Mouse (Mus musculus) cerebellum, adult 2 months (tissue): Measurements from ENCODE around the gene Glrx5.

Experiments
- CTCF ChIP-seq: fragments of 200-500 bp; IDR thresholded peaks from 2 replicates; pipeline ENCODE4 v1.5.1; 2011; ENCODE audit warnings: low read depth, mild to moderate bottlenecking, control low read depth, low read length, moderate library complexity, borderline replicate concordance; ENCODE audit not compliant: insufficient read depth
- POLR2A ChIP-seq: fragments of 200-500 bp; IDR thresholded peaks from 2 replicates; pipeline ENCODE4 v1.6.1; 2011; ENCODE audit warnings: low read length, control low read depth, borderline replicate concordance; ENCODE audit not compliant: insufficient read depth

GRCm38 (mm10) chr12:104985088-104985487 is 47.4 kb upstream of the Glrx5 start:
- TF ChIP-seq CTCF (peak; percentile 29; the same call in 1 of the 2 replicates), POLR2A (no peak)
